Mouse (Mus musculus): Measurements from ENCODE around the gene Adgrd1. TPM values are rescaled to one million over a fixed set of nuclear protein-coding genes. Genes with fewer than 3 reads are reported as not detected.

Adgrd1 gene
- total RNA-seq (2014; rRNA removed) (0.52 and 0.54 TPM in 2 replicates), polyA plus RNA-seq (2015; fragmentation: Nextera tagmentation; extraction: Ambion mirVana) (0.21 and 0.23 TPM in 2 replicates)

DNA sequence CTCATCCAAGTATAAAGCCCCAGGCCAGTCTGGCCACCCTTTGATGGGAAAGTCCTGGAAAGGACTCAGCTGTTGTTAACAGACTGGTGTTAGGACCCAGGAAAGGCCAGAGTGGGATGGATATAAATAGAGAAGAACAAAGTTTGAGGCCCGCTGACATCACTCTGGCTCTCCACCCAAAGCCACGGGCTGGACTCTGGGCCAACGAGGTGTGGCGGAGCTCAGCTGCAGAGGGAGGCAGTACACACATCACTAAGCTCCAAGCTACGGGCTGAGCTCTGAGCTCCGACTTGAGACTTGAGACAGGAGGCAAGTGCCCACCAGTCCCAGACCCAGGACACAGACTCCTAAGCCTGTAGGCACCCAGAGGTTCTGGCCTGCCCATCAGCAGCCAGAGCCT is at the start of gene Adgrd1:
Adgrd1 (plus strand) TSS at position 240 of the 400 bp plus-strand sequence.
- no peak for ATAC-seq
- Histone ChIP-seq H3K27me3 (ENCODE audit: insufficient read depth, low read length) (no peaks in the 10 kb centered on the region), H3K36me3 (ENCODE audit: insufficient read depth, low read length) (no peaks in the 10 kb centered on the region), H3K9ac (replicated peaks; ENCODE audit: low read length) (no peak within 1 kb of the TSS), H3K4me2 (ENCODE audit: low read depth, low read length) (no peak within 1 kb of the TSS), H3K9me3 (ENCODE audit: low read length) (no peaks in the 10 kb centered on the region), H3K4me1 (ENCODE audit: insufficient read depth, low read length) (no peaks in the 10 kb centered on the region), H3K4me3 (ENCODE audit: low read length) (no peak within 1 kb of the TSS), H3K27ac (no peak within 1 kb of the TSS)
- no peak for DNase-seq (ENCODE audit: low spot score)
- WGBS, result 54% methylated on average over 6 of the region's 6 CpGs
- TF ChIP-seq CTCF (IDR thresholded peaks at IDR 0.05; ENCODE audit: low read depth), result no peak

DNA sequence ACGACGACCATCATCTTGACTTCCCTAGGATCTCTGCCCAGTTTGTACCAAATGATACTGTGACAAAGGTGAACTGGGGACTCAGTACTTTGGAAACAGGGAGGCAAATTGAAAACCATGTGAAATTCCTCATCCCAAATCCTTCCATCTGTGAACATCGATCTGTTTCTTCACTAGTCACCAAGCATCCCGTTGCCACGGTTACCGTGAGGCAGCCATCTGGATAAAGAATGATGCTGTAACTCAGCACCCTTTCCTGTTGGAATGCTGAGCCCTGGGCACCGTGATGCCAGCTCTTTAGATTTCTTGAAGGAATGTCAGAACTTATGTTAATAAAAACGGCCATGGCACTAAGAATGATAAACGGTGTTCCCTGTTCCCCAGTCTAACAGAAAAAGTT is 47.2 kb upstream of the Adgrd1 start:
- no peak for TF ChIP-seq CTCF (IDR thresholded peaks at IDR 0.05; ENCODE audit: low read depth)
- peak; percentile 72 for DNase-seq (ENCODE audit: low spot score)
- no peak overlapping the region for H3K27ac ChIP-seq
- H3K4me1 ChIP-seq (ENCODE audit: insufficient read depth, low read length), result no peaks in the 10 kb centered on the region
- no peak overlapping the region for H3K4me2 ChIP-seq (ENCODE audit: low read depth, low read length)
- no peak for ATAC-seq
- H3K27me3 ChIP-seq (ENCODE audit: insufficient read depth, low read length), result no peaks in the 10 kb centered on the region
- H3K36me3 ChIP-seq (ENCODE audit: insufficient read depth, low read length), result no peaks in the 10 kb centered on the region
- no peaks in the 10 kb centered on the region for H3K9me3 ChIP-seq (ENCODE audit: low read length)
- H3K4me3 ChIP-seq (ENCODE audit: low read length), result no peak overlapping the region
- H3K9ac ChIP-seq (replicated peaks; ENCODE audit: low read length), result no peak overlapping the region
- WGBS, result 35% methylated on average over 9 of the region's 9 CpGs

- DNase-seq (ENCODE audit: low spot score) (no peak), ATAC-seq (no peak)
- H3K36me3 ChIP-seq (ENCODE audit: insufficient read depth, low read length), result no peaks in the 10 kb centered on the region
- H3K4me1 ChIP-seq (ENCODE audit: insufficient read depth, low read length), result no peaks in the 10 kb centered on the region
- no peak overlapping the region for H3K4me3 ChIP-seq (ENCODE audit: low read length)
- no peak overlapping the region for H3K9ac ChIP-seq (replicated peaks; ENCODE audit: low read length)
- H3K27me3 ChIP-seq (ENCODE audit: insufficient read depth, low read length), result no peaks in the 10 kb centered on the region
- WGBS, result 85% methylated on average over 3 of the region's 3 CpGs
- H3K27ac ChIP-seq, result no peak overlapping the region
- H3K4me2 ChIP-seq (ENCODE audit: low read depth, low read length), result no peak overlapping the region
- no peaks in the 10 kb centered on the region for H3K9me3 ChIP-seq (ENCODE audit: low read length)
- TF ChIP-seq CTCF (IDR thresholded peaks at IDR 0.05; ENCODE audit: low read depth), result peak; percentile 32
Measured at GRCm38 (mm10) chr5:129051910-129052309, 44.6 kb upstream of the Adgrd1 start.

DNA sequence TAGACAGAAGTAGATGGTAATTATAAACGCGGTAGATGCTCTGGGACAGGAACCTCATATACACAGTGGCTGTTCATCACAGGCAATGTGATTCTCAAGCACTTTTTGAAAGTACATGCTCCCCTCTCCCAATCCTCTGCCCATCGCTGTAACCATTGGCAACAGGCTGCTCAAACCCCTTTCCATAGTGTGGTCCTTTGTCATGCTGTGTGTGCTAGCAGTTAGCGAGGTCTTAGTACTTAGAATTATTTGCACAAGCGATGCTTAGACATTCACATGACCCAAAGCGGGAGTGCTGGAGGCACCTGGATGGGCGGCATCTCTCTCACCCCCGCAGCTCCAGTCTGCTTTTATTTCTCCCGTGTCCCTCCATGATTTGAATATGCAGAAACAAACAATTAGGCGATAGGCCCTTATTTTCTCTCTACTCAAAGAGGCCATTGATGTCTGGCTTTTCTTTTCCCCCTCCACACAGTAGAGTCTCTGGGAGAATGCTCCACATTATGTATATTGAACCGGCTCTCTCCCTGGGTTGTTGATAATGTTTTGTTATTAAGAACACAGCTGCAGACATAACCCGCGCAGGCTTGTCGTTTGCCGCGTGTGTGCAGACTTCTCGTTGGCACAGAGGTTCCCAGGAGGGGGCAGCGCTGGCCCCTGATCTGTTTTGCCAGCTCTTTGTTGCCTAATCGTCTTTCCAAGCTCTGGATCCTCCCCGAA is 43.8 kb upstream of the Adgrd1 start:
- peak; percentile 65 for DNase-seq (ENCODE audit: low spot score)
- peak overlapping the region; percentile 63 for H3K27ac ChIP-seq
- peak; percentile 87 for ATAC-seq
- H3K4me1 ChIP-seq (ENCODE audit: insufficient read depth, low read length), result no peaks in the 10 kb centered on the region
- H3K9ac ChIP-seq (replicated peaks; ENCODE audit: low read length), result 0 out of 2 replicates have a peak overlapping the region, but pooled peaks have one; percentile 30
- no peaks in the 10 kb centered on the region for H3K9me3 ChIP-seq (ENCODE audit: low read length)
- WGBS, result 10% methylated on average over 20 of the region's 20 CpGs
- H3K27me3 ChIP-seq (ENCODE audit: insufficient read depth, low read length), result no peaks in the 10 kb centered on the region
- no peak for TF ChIP-seq CTCF (IDR thresholded peaks at IDR 0.05; ENCODE audit: low read depth)
- peak overlapping the region; percentile 25 for H3K4me2 ChIP-seq (ENCODE audit: low read depth, low read length)
- no peak overlapping the region for H3K4me3 ChIP-seq (ENCODE audit: low read length)
- no peaks in the 10 kb centered on the region for H3K36me3 ChIP-seq (ENCODE audit: insufficient read depth, low read length)

GRCm38 (mm10) chr5:129054675-129055284 is 41.8 kb upstream of the Adgrd1 start:
- Histone ChIP-seq H3K4me2 (ENCODE audit: low read depth, low read length) (no peak overlapping the region), H3K4me1 (ENCODE audit: insufficient read depth, low read length) (no peaks in the 10 kb centered on the region), H3K27ac (no peak overlapping the region), H3K9ac (replicated peaks; ENCODE audit: low read length) (no peak overlapping the region), H3K36me3 (ENCODE audit: insufficient read depth, low read length) (no peaks in the 10 kb centered on the region), H3K9me3 (ENCODE audit: low read length) (no peaks in the 10 kb centered on the region), H3K4me3 (ENCODE audit: low read length) (no peak overlapping the region), H3K27me3 (ENCODE audit: insufficient read depth, low read length) (no peaks in the 10 kb centered on the region)
- no peak for TF ChIP-seq CTCF (IDR thresholded peaks at IDR 0.05; ENCODE audit: low read depth)
- no peak for ATAC-seq
- 93% methylated on average over 9 of the region's 9 CpGs for WGBS
- DNase-seq (ENCODE audit: low spot score), result no peak

GRCm38 (mm10) chr5:129059116-129059515 is 37.4 kb upstream of the Adgrd1 start:
- Histone ChIP-seq H3K27me3 (ENCODE audit: insufficient read depth, low read length) (no peaks in the 10 kb centered on the region; the same call in 1 of the 2 replicates), H3K4me3 (ENCODE audit: low read length) (no peak overlapping the region), H3K27ac (no peak overlapping the region), H3K9ac (replicated peaks; ENCODE audit: low read length) (no peak overlapping the region), H3K36me3 (ENCODE audit: insufficient read depth, low read length) (no peaks in the 10 kb centered on the region), H3K4me2 (ENCODE audit: low read depth, low read length) (no peak overlapping the region), H3K9me3 (ENCODE audit: low read length) (no peaks in the 10 kb centered on the region), H3K4me1 (ENCODE audit: insufficient read depth, low read length) (0 out of 2 replicates have a peak, but pooled peaks cover 6% of the 10 kb centered on the region)
- ATAC-seq (no peak), DNase-seq (ENCODE audit: low spot score) (no peak)
- peak; percentile 30 for TF ChIP-seq CTCF (IDR thresholded peaks at IDR 0.05; ENCODE audit: low read depth)
- 91% methylated on average over 3 of the region's 3 CpGs for WGBS

DNA sequence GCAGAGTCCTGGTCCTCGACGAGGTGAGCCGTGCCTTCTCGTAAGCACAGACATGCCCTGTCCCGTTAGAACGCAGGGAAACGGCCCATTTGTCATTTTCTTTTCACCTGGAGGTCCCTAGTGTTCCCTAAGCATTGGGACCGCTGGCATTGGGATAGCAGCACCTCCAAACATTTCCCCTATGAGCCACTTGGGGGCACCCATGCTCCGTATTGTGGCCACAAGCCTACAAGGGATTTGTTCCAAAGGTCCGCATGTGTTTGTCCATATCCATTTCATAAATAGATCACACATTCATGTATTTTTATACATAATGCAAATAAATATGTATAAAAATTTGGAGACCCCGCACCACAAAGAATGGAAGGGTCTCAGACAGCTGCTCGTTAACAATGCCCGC is 35.0 kb upstream of the Adgrd1 start:
- H3K4me3 ChIP-seq (ENCODE audit: low read length), result no peak overlapping the region
- H3K9ac ChIP-seq (replicated peaks; ENCODE audit: low read length), result no peak overlapping the region
- H3K4me1 ChIP-seq (ENCODE audit: insufficient read depth, low read length), result 0 out of 2 replicates have a peak, but pooled peaks cover 6% of the 10 kb centered on the region
- no peak overlapping the region for H3K4me2 ChIP-seq (ENCODE audit: low read depth, low read length)
- no peaks in the 10 kb centered on the region for H3K36me3 ChIP-seq (ENCODE audit: insufficient read depth, low read length)
- DNase-seq (ENCODE audit: low spot score) (peak; percentile 87), ATAC-seq (no peak)
- 17% methylated on average over 13 of the region's 13 CpGs for WGBS
- H3K27me3 ChIP-seq (ENCODE audit: insufficient read depth, low read length), result no peaks in the 10 kb centered on the region; the same call in 1 of the 2 replicates
- no peak overlapping the region for H3K27ac ChIP-seq
- no peaks in the 10 kb centered on the region for H3K9me3 ChIP-seq (ENCODE audit: low read length)
- peak; percentile 89 for TF ChIP-seq CTCF (IDR thresholded peaks at IDR 0.05; ENCODE audit: low read depth)

Measured in hindbrain, postnatal 0 days (tissue).